In genomic region chr13:109903764-109904510, GRCm38 (mm10) we compare ENCODE assay signal across 8 mouse cellular contexts.
DNase-seq lines count a peak whose midpoint lies in the region; ATAC-seq and TF ChIP-seq lines count a peak whose summit lies in the region.

No protein-coding gene starts in this region.

- H3K9me3 ChIP-seq in hindbrain, embryonic 13.5 days = no peaks in the 10 kb centered on the region
- no peaks in the 10 kb centered on the region for H3K9me3 ChIP-seq in midbrain, embryonic 14.5 days (ENCODE audit: control insufficient read depth, low read length)

- peaks cover 14% of the 10 kb centered on the region for H3K4me1 ChIP-seq in cerebellum, adult 2 months (ENCODE audit: control insufficient read depth, insufficient read depth, low read length)
- peaks cover 33% of the 10 kb centered on the region for H3K4me1 ChIP-seq in hindbrain, embryonic 13.5 days (replicated peaks)
- H3K4me1 ChIP-seq in midbrain, embryonic 14.5 days (ENCODE audit: control insufficient read depth, insufficient read depth, low read length) = peaks cover 10% of the 10 kb centered on the region

- no peak for ATAC-seq in hindbrain, embryonic 13.5 days (ENCODE audit: low FRiP score)
- no peak for ATAC-seq in midbrain, embryonic 14.5 days (ENCODE audit: low FRiP score, low TSS enrichment)

- TF ChIP-seq POLR2A in cerebellum, adult 2 months (IDR thresholded peaks at IDR 0.05; ENCODE audit: borderline replicate concordance, insufficient read depth, low read length) = no peak

- no peaks in the 10 kb centered on the region for H3K27me3 ChIP-seq in cerebellum, adult 2 months (ENCODE audit: control insufficient read depth, insufficient read depth, low read length)
- H3K27me3 ChIP-seq in hindbrain, embryonic 13.5 days = no peaks in the 10 kb centered on the region
- H3K27me3 ChIP-seq in midbrain, embryonic 14.5 days (ENCODE audit: control insufficient read depth, insufficient read depth, low read length) = no peaks in the 10 kb centered on the region

- H3K4me3 ChIP-seq in cerebellum, adult 2 months (replicated peaks; ENCODE audit: insufficient read depth, low read depth, low read length) = peak overlapping the region; percentile 87
- peak overlapping the region; percentile 62 for H3K4me3 ChIP-seq in hindbrain, embryonic 13.5 days
- H3K4me3 ChIP-seq in midbrain, embryonic 14.5 days (replicated peaks; ENCODE audit: low read depth, low read length) = peak overlapping the region; percentile 77

- H3K4me2 ChIP-seq in hindbrain, embryonic 13.5 days = peak overlapping the region; percentile 95
- H3K4me2 ChIP-seq in midbrain, embryonic 14.5 days (ENCODE audit: low read length) = peak overlapping the region; percentile 96

- H3K36me3 ChIP-seq in hindbrain, embryonic 13.5 days = no peaks in the 10 kb centered on the region
- H3K36me3 ChIP-seq in midbrain, embryonic 14.5 days (ENCODE audit: control insufficient read depth, insufficient read depth, low read length) = no peaks in the 10 kb centered on the region

- H3K9ac ChIP-seq in hindbrain, embryonic 13.5 days = peak overlapping the region; percentile 85
- H3K9ac ChIP-seq in midbrain, embryonic 14.5 days (replicated peaks; ENCODE audit: low read length) = peak overlapping the region; percentile 77

- WGBS in cerebellum, adult 2 months = 63% methylated on average over 14 of the region's 14 CpGs
- 49% methylated on average over 14 of the region's 14 CpGs for WGBS in hindbrain, embryonic 13.5 days
- 45% methylated on average over 14 of the region's 14 CpGs for WGBS in midbrain, embryonic 14.5 days

- H3K27ac ChIP-seq in cerebellum, adult 2 months (ENCODE audit: insufficient read depth, low read length) = no peak overlapping the region
- no peak overlapping the region for H3K27ac ChIP-seq in hindbrain, embryonic 13.5 days
- no peak overlapping the region for H3K27ac ChIP-seq in midbrain, embryonic 14.5 days (replicated peaks; ENCODE audit: low read depth, low read length)

- no peak for DNase-seq in cerebellum, adult 2 months
- no peak for DNase-seq in cerebellum, adult 8-10 months
- peak; percentile 27 for DNase-seq in MN1 (ENCODE audit: low spot score)
- DNase-seq in midbrain, embryonic 14.5 days = no peak
- no peak for DNase-seq in adipocyte (ENCODE audit: low spot score)
- DNase-seq in ovary, postnatal 10 days (ENCODE audit: low spot score) = no peak
- DNase-seq in spleen, postnatal 4 days (ENCODE audit: low spot score in 2 of 2) = no peak

- no peak for TF ChIP-seq CTCF in cerebellum, adult 2 months (IDR thresholded peaks at IDR 0.05; ENCODE audit: borderline replicate concordance, insufficient read depth, low read depth, low read length)
